Mouse (Mus musculus): ENCODE data around the gene Gm17584.
"Not testable (repeated sequence)": the region's sequence is repeated elsewhere in the genome, so short reads cannot be mapped to it uniquely, and the experiment has no call there.

Gm17584 gene

GRCm38 (mm10) chrX:124500263-124500662, at the start of gene Gm17584:
Gene Gm17584 (plus strand): TSS chrX:124500563.
- DNase-seq (ENCODE audit: low read depth, low spot score) = not testable (repeated sequence)
